Mouse (Mus musculus): ENCODE results near the gene Acads.
"Not testable (repeated sequence)": the region's sequence is repeated elsewhere in the genome, so short reads cannot be mapped to it uniquely, and the experiment has no call there.

Acads gene

GRCm38 (mm10) chr5:115118961-115119570 lies at the start of gene Acads:
Gene Acads (minus strand): TSS chr5:115119346.
- DNase-seq: peak; percentile 93

- no peak for DNase-seq
These were observed 48.2 kb upstream of the Acads start for GRCm38 (mm10) chr5:115167396-115167795.

DNA sequence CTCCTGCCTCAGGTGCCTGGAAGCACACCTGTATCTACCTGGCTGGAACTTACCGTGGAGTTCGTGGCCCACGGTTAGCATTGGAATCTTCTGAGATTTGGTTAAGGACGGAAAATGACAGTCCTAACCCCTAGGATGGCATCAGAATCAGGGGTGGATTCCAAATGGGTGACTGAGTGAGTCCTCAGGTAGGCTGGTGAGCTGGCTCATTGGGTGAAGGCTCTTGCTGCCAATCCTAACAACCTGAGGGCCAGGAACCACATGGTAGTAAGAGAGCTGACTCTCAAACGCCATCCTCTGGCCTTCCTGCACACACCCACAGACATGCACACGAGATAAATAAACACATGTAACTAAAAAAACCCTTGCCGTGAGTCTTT lies 47.7 kb upstream of the Acads start:
- DNase-seq: no peak

- DNase-seq: peak; percentile 81
These were observed 47.0 kb upstream of the Acads start for GRCm38 (mm10) chr5:115165895-115166814.

- DNase-seq: no peak
These were observed 46.2 kb upstream of the Acads start for GRCm38 (mm10) chr5:115165351-115165750.

DNA sequence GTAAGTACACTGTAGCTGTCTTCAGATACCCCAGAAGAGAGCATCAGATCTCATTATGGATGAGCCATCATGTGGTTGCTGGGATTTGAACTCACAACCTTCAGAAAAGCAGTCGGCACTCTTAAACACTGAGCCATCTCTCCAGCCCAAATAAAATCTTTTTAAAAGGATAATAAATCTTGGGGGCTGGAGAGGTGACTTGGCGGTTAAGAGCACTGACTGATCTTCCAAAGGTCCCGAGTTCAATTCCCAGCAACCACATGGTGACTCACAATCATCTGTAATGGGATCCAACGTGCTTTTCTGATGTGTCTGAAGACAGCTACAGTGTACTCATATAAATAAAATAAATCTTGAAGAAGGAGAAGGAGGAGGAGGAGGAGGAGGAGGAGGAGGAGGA lies 45.3 kb upstream of the Acads start:
- not testable (repeated sequence) for DNase-seq

DNA sequence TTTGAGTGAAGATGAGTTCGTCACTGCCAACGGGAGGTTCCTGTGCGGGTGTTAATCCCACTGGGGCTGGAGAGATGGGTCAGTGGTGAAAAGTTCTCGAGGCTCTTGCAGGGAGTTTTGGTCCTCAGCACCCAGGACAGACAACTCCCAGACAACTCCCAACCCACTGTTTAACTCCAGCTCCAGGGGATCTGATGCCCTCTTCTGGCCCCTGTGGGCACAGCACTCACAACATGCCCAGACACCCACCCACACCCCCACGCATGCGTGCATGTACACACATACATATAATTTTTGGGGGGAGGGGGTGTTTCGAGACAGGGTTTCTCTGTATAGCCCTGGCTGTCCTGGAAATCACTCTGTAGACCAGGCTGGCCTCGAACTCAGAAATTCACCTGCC lies 44.4 kb upstream of the Acads start:
- DNase-seq: peak; percentile 64

DNA sequence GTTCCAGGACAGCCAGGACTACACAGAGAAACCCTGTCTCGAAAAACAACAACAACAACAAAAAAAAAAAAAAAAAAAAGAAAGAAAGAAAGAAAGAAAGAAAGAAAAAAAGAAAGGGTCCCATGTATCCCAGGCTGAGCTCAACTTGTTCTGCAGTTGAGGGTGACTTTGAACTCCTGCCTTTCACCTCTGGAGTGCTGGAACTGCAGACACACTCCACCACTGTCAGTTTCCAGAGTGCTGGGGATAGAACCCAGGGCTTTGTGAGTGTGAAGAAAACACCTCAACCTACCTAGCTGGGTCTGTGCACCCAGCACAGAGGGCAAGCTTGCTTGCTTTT lies 42.8 kb upstream of the Acads start:
- not testable (repeated sequence) for DNase-seq

GRCm38 (mm10) chr5:115161064-115161939 lies 42.2 kb upstream of the Acads start:
- DNase-seq: peak; percentile 19

DNA sequence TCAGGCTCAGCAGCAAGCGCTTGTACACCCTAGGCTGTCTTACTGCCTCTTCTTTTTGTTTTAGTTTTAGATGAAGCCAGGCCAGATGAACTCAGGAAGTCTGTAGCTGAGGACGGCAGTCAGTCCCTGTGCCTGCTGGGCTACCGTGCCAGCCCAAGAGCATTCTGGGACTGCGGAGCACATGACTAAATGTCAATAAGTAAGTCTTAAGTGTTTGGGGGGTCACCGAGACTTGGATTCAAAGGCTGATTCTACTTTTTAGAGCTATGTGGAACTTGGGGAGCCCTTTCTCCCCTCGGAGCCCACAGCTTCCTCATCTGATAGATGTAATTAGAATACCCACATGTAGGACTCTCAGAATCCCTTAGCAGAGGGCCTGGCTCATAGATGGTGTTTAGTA lies 41.5 kb upstream of the Acads start:
- DNase-seq: peak; percentile 9

GRCm38 (mm10) chr5:115159165-115159564 lies 40.0 kb upstream of the Acads start:
- DNase-seq: peak; percentile 23

- DNase-seq: peak; percentile 99
These were observed 39.2 kb upstream of the Acads start, which contains the start of gene Mlec for GRCm38 (mm10) chr5:115158040-115158983. Gene Mlec (minus strand): TSS chr5:115158179.

DNA sequence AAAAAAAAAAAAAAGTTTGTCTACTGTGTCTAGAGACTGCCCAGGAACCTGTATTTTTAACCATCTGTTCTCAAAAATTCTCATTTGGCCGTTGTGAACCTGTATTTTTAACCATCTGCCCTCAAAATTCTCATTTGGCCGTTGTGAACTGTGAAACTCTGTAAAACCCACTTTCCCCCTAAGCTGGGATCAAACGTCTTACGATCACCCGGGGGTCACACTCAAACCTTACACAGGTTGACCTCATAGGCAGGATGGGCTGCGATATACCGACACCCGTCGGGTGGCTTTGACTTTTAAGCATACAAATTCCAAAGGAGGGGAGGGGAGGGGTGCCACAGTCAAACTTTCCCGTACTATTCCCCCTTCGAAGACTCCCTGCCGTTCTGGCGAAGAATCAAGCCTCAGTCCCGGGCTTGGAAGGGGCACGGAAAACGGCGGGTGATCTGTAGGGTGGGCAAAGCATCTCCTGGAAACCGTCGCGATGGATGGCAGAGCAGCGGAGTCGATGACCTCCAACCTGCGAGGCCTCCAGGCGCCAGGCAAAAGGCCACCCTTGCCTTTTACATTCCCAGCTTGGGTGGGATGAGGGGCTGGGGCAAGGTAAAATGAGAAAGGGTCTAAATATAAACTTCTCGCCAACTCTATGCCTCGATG lies 37.9 kb upstream of the Acads start:
- peak; percentile 27 for DNase-seq

DNA sequence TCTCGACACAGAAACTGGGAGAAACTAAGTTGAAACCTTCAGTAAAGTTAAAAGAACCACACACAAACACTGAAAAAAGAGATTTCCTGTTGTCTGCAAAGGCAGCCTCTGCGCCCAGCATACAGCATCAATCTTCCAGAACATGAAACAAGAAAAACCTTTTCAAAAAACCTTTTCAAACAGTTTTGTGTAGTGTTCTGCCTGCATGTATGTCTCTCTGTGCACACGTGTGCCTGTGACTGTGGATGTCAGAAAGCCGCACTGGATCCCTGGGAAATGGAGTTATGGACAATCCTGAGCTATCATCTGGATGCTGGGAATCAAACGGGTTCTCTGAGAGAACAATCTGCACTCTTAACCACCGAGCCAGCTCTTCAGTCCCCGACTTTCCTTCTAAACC lies 37.3 kb upstream of the Acads start:
- DNase-seq: no peak

DNA sequence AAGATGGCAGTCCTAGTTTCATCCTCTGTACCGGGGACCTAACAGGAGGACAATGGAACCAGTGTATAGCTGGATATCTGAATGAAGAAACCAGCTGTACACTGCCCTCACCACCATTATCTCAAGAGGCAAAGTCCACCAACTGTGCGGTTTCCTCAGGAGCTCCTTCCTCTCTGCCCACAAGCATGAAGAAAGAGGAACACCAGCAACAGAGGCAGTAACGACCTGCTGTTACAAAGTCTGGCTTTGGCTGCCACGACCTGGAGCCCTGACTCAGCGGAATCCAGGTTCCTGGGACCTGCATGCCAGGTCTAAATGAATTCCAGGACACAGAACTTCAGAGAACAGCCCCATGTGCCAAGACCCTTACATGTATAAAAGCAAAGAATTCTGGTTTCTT lies 36.7 kb upstream of the Acads start:
- peak; percentile 85 for DNase-seq

DNA sequence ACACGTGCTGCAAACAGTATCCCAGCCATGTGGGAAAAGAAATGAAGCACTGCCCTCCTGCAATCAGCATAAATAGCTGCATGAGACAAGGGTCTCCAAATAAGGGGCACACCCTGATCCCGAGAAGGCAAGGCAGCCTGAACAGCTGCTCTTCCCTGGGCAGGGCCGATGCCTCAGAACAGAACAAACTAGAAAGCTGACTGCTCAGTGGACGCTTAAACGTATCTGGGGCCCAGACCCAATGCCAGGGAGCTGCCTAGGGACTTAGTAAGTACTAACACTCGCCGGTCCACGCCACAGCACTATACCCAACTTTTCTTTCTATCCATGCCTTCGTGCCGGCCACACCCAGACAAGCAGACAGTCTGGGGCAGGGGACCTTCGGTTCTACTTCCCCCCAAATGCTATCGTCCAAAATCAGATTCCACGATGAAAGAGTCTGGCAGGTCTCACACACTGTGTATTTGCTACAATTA lies 36.0 kb upstream of the Acads start:
- DNase-seq: peak; percentile 18

GRCm38 (mm10) chr5:115152132-115152956 lies 33.2 kb upstream of the Acads start:
- DNase-seq: no peak

DNA sequence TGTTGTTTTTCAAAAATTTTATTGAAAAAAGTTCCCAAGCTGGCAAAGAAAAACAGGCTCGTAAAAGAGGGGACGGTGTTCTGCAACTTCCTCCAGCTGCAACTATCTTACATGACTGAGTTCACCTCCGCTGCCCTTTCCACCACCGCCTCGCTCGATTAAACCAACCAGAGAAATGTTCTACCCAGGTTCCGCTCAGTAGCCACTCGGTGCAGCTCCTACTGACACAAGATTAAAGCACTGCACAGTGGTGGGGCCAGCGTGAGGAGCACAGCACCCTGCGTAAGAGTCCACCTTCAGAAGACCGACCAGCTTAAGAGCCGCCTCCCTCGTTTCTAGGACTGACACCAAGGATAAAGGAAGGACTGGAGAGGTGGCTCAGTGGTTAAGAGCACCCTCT lies 32.3 kb upstream of the Acads start:
- peak; percentile 79 for DNase-seq

- DNase-seq: no peak
These were observed 31.8 kb upstream of the Acads start for GRCm38 (mm10) chr5:115150991-115151390.

DNA sequence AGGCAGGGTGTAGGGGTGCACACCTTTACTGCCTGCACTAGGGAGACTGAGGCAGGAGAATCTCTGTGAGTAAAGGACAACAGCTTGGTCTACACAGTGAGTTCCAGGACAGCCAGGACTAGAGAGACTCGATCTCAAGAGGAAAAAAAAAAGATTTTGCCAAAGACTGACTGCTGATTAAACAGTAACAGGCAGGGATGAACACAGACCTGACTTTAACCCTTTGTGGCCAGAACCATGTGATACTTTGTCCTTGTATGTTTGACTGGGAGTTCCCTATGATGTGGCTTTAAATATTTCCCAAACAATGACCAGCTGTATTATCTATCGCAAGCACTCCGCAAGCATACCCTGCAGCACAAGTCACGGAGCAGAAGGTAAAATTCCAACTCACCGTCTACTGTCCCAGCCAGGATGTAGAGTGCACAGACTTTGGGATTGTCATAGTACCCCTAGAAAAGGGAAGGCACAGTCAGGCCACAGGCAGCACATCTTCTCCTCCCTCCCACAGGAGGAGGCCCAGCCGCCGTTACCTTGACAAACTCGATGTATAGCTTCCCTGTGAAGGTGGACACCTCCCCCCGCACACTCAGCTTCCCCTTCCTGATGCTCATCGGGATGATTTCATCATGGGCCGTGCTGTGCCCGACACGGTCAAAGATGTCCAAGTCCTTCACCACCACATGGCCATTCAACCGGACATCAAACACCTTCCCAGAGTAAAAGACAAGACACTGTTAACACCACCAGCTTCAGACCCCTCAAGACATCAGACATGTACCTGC lies 30.7 kb upstream of the Acads start:
- DNase-seq: no peak
